14 mouse cellular contexts compared by ENCODE assay signal in genomic region chr6:88146576-88146975, GRCm38 (mm10). TPM values are rescaled to one million over a fixed set of nuclear protein-coding genes. Genes with fewer than 3 reads are reported as not detected.
DNase-seq lines count a peak whose midpoint lies in the region; TF ChIP-seq lines count a peak whose summit lies in the region.
"Had no signal": no experiment of that assay in that cellular context is flagged by ENCODE, and none has a peak within 500 bp of the region (broad histone marks: within the 10 kb centered on the region; RNA-seq: fewer than 3 reads in every experiment).

No protein-coding gene starts in this region.

- no peaks in the 10 kb centered on the region for H3K79me2 ChIP-seq in heart, adult 2 months (replicated peaks; ENCODE audit: control insufficient read depth, insufficient read depth, low read length)

- TF ChIP-seq POLR2A in heart, adult 2 months (IDR thresholded peaks at IDR 0.05; ENCODE audit: insufficient read depth, low read depth, low read length) = no peak
- peak; percentile 44; the same call in 1 of the 2 replicates for TF ChIP-seq POLR2A in lung, adult 2 months (IDR thresholded peaks at IDR 0.05; ENCODE audit: borderline replicate concordance, extremely low read depth, low read depth, low read length)

- H3K36me3 ChIP-seq in heart, adult 2 months (ENCODE audit: control insufficient read depth, insufficient read depth, low read length) = no peaks in the 10 kb centered on the region
- H3K36me3 ChIP-seq: embryonic facial prominence, embryonic 12.5 days; forebrain, embryonic 15.5 days; limb, embryonic 15.5 days; liver, embryonic 15.5 days had no signal

- WGBS in heart, adult 2 months = 46% methylated on average over 8 of the region's 8 CpGs
- WGBS in lung, adult 2 months = 51% methylated on average over 8 of the region's 8 CpGs

- no peak for TF ChIP-seq CTCF in heart, adult 2 months (IDR thresholded peaks at IDR 0.05)
- no peak for TF ChIP-seq CTCF in lung, adult 2 months (IDR thresholded peaks at IDR 0.05; ENCODE audit: insufficient read depth, low read length)

- no peak overlapping the region for H3K9ac ChIP-seq in heart, adult 2 months (ENCODE audit: low read depth, low read length)
- H3K9ac ChIP-seq: embryonic facial prominence, embryonic 12.5 days; forebrain, embryonic 15.5 days; hindbrain, embryonic 14.5 days; limb, embryonic 15.5 days; liver, embryonic 15.5 days had no signal

- H3K27ac ChIP-seq in heart, adult 2 months = peak overlapping the region; percentile 3
- H3K27ac ChIP-seq: embryonic facial prominence, embryonic 12.5 days; forebrain, embryonic 15.5 days; hindbrain, embryonic 14.5 days; liver, embryonic 15.5 days had no signal

- no peaks in the 10 kb centered on the region for H3K27me3 ChIP-seq in heart, adult 2 months (ENCODE audit: control insufficient read depth, insufficient read depth, low read length)
- H3K27me3 ChIP-seq: embryonic facial prominence, embryonic 12.5 days; forebrain, embryonic 15.5 days; limb, embryonic 15.5 days; liver, embryonic 15.5 days had no signal

- intact Hi-C loops in heart, adult 2 months (cut with DNase I) = loop anchor here (2.0 kb wide), 1 partner anchor 58 kb away; no protein-coding TSS in a partner anchor

- TF ChIP-seq EP300 in heart, adult 2 months (IDR thresholded peaks at IDR 0.05; ENCODE audit: insufficient read depth, low read depth, low read length) = no peak

- H3K4me3 ChIP-seq in heart, adult 2 months = no peak overlapping the region
- no peak overlapping the region for H3K4me3 ChIP-seq in lung, adult 2 months (replicated peaks; ENCODE audit: extremely low read depth, low read depth, low read length)
- H3K4me3 ChIP-seq: embryonic facial prominence, embryonic 12.5 days; forebrain, embryonic 15.5 days; limb, embryonic 15.5 days; liver, embryonic 15.5 days had no signal

- DNase-seq in heart, adult 2 months = peak; percentile 38 to 44
- no peak for DNase-seq in heart, adult 9 months (ENCODE audit: low spot score in 2 of 2)
- peak; percentile 25 to 68 for DNase-seq in kidney, postnatal 25 days
- DNase-seq in kidney, adult 9 months = no peak
- DNase-seq in lung, adult 2 months = no peak
- DNase-seq in lung, postnatal 36 days = peak; percentile 76
- DNase-seq in left cerebral cortex, adult 11 months (ENCODE audit: low spot score) = no peak
- DNase-seq in T-cell, adult 2 months (ENCODE audit: low spot score) = no peak
- DNase-seq: cerebellum, adult 9-10 months had no signal

- peaks cover 11% of the 10 kb centered on the region for H3K4me1 ChIP-seq in heart, adult 2 months (ENCODE audit: control insufficient read depth, insufficient read depth, low read length)
- peaks cover 20% of the 10 kb centered on the region for H3K4me1 ChIP-seq in lung, adult 2 months (ENCODE audit: control insufficient read depth, insufficient read depth, low read length)
- H3K4me1 ChIP-seq: embryonic facial prominence, embryonic 12.5 days; liver, embryonic 15.5 days had no signal

RNA-seq across cellular contexts. Expression of gene Gata2, which starts 47.1 kb away (rescaled TPM):
- 10 to 100 TPM; 17.8 to 19.6 TPM for total RNA-seq in heart, adult 2 months (2021)
- 14.3 and 18.7 TPM in 2 replicates for polyA plus RNA-seq in heart, adult 2 months (2012; rRNA removed)
- 184 and 333 TPM in 2 replicates for polyA plus RNA-seq in lung, adult 2 months (2012; rRNA removed)

Comparison
In these comparisons a context has a peak if more than half of its experiments do, and no peak if none do; other contexts are left out.
1. DNase-seq: peak in heart, adult 2 months (2 of 2), kidney, postnatal 25 days (2 of 2) and lung, postnatal 36 days (single experiment); none in heart, adult 9 months (0 of 2), kidney, adult 9 months (single experiment), lung, adult 2 months (single experiment), left cerebral cortex, adult 11 months (single experiment) and T-cell, adult 2 months (single experiment).